Mouse (Mus musculus) MEL (cell line): ENCODE results near the gene Arhgap45. TPM values are rescaled to one million over a fixed set of nuclear protein-coding genes. Genes with fewer than 3 reads are reported as not detected.
A peak's percentile ranks its signal among the peaks of the same experiment; 100 is the strongest.

Experiments used
- DNase-seq: peaks from one replicate; pipeline ENCODE4 v3.0.0; 2011; ENCODE audit warnings: low read depth, low spot score
- H3K27ac ChIP-seq: 2 replicates; pipeline ENCODE4 v1.5.1; 2012; ENCODE audit warnings: low read depth, mild to moderate bottlenecking, control low read depth, low read length, moderate library complexity; ENCODE audit not compliant: control insufficient read depth
- H3K27me3 ChIP-seq, 2 experiments: fragments of 150-350 bp in 1 of 2; sonication (generic) in 1 of 2; 2 replicates each; pipeline ENCODE4 v1.6.1; 2012; ENCODE audit warnings: low read length in 2 of 2, mild to moderate bottlenecking in 2 of 2, improper control_type of control experiment in 1 of 2, moderate library complexity in 1 of 2; ENCODE audit not compliant: insufficient read depth in 2 of 2, control insufficient read depth in 1 of 2
- H3K36me3 ChIP-seq, 2 experiments: 2 replicates each; pipeline ENCODE4 v1.6.1; 2012 to 2014; ENCODE audit warnings: low read length in 2 of 2, improper control_type of control experiment in 1 of 2, inconsistent platforms in 1 of 2, mild to moderate bottlenecking in 1 of 2; ENCODE audit not compliant: insufficient read depth in 2 of 2, control insufficient read depth in 1 of 2
- H3K4me1 ChIP-seq, 2 experiments: fragments of 150-350 bp in 1 of 2; sonication (generic) in 1 of 2; 2 replicates each; pipeline ENCODE4 v1.6.1; 2012; ENCODE audit warnings: low read length in 2 of 2, improper control_type of control experiment in 1 of 2, mild to moderate bottlenecking in 1 of 2; ENCODE audit not compliant: insufficient read depth in 2 of 2, control insufficient read depth in 1 of 2
- H3K4me3 ChIP-seq, 2 experiments: fragments of 150-350 bp in 1 of 2; sonication (generic) in 1 of 2; 2 replicates each; pipeline ENCODE4 v1.5.1; 2012; ENCODE audit warnings: low read depth in 2 of 2, low read length in 2 of 2, mild to moderate bottlenecking in 2 of 2, moderate library complexity in 2 of 2, control low read depth in 1 of 2, improper control_type of control experiment in 1 of 2; ENCODE audit not compliant: control insufficient read depth in 1 of 2, insufficient read depth in 1 of 2
- H3K79me2 ChIP-seq: 2 replicates; pipeline ENCODE4 v1.6.1; 2012; ENCODE audit warnings: mild to moderate bottlenecking, low read length, moderate library complexity; ENCODE audit not compliant: control insufficient read depth, poor library complexity, insufficient read depth
- H3K9ac ChIP-seq: 2 replicates; pipeline ENCODE4 v1.6.1; 2012; ENCODE audit warnings: low read depth, mild to moderate bottlenecking, control low read depth, low read length, moderate library complexity; ENCODE audit not compliant: control insufficient read depth, poor library complexity, severe bottlenecking
- H3K9me3 ChIP-seq: fragments of 150-350 bp; sonication (generic); replicated peaks from 2 replicates; pipeline ENCODE4 v1.6.1; 2012; ENCODE audit warnings: mild to moderate bottlenecking, low read length, improper control_type of control experiment, moderate library complexity; ENCODE audit not compliant: insufficient read depth
- CHD1 ChIP-seq: IDR thresholded peaks from 2 replicates; pipeline ENCODE4 v1.6.1; 2012; ENCODE audit warnings: low read depth, mild to moderate bottlenecking, inconsistent platforms, low read length, improper control_type of control experiment
- E2F4 ChIP-seq: IDR thresholded peaks from 2 replicates; pipeline ENCODE4 v1.6.1; 2011; ENCODE audit warnings: low read depth, low read length, improper control_type of control experiment, borderline replicate concordance
- ELF1 ChIP-seq: IDR thresholded peaks from 2 replicates; pipeline ENCODE4 v1.6.1; 2014; ENCODE audit warnings: low read depth, mild to moderate bottlenecking, inconsistent platforms, low read length, improper control_type of control experiment, moderate library complexity
- ETS1 ChIP-seq: IDR thresholded peaks from 2 replicates; pipeline ENCODE4 v1.6.1; 2012; ENCODE audit warnings: low read depth, mild to moderate bottlenecking, inconsistent platforms, low read length, improper control_type of control experiment, moderate library complexity
- GABPA ChIP-seq: IDR thresholded peaks from 2 replicates; pipeline ENCODE4 v1.6.1; 2012; ENCODE audit warnings: low read depth, mild to moderate bottlenecking, inconsistent platforms, low read length, improper control_type of control experiment, moderate library complexity
- GATA1 ChIP-seq: IDR thresholded peaks from 2 replicates; pipeline ENCODE4 v1.6.1; 2011; ENCODE audit warnings: low read depth, low read length, improper control_type of control experiment
- JUND ChIP-seq: IDR thresholded peaks from 2 replicates; pipeline ENCODE4 v1.6.1; 2011; ENCODE audit warnings: low read depth, mild to moderate bottlenecking, improper control_type of control experiment, low read length
- MAX ChIP-seq: IDR thresholded peaks from 2 replicates; pipeline ENCODE4 v1.6.1; 2011; ENCODE audit warnings: low read length, improper control_type of control experiment
- MXI1 ChIP-seq: IDR thresholded peaks from 2 replicates; pipeline ENCODE4 v1.6.1; 2011; ENCODE audit warnings: mild to moderate bottlenecking, low read depth, low read length, improper control_type of control experiment
- NELFE ChIP-seq: IDR thresholded peaks from 2 replicates; pipeline ENCODE4 v1.6.1; 2011; ENCODE audit warnings: low read depth, low read length, improper control_type of control experiment
- POLR2A ChIP-seq, 2 experiments: IDR thresholded peaks; 2 replicates each; pipeline ENCODE4 v1.6.1; 2011 to 2012; ENCODE audit warnings: low read length in 2 of 2, mild to moderate bottlenecking in 2 of 2, control low read depth in 1 of 2, improper control_type of control experiment in 1 of 2, low read depth in 1 of 2, moderate library complexity in 1 of 2; ENCODE audit not compliant: control insufficient read depth in 1 of 2, insufficient read depth in 1 of 2, poor library complexity in 1 of 2
- POLR2AphosphoS2 ChIP-seq: IDR thresholded peaks from 2 replicates; pipeline ENCODE4 v1.6.1; 2011; ENCODE audit warnings: low read length, improper control_type of control experiment
- POLR2AphosphoS5 ChIP-seq: IDR thresholded peaks from 2 replicates; pipeline ENCODE4 v1.6.1; 2012; ENCODE audit warnings: low read depth, borderline replicate concordance, mild to moderate bottlenecking, inconsistent platforms, low read length, moderate library complexity, mixed read lengths
- SIN3A ChIP-seq: IDR thresholded peaks from 2 replicates; pipeline ENCODE4 v1.6.1; 2012; ENCODE audit warnings: low read length, improper control_type of control experiment, inconsistent platforms
- TAL1 ChIP-seq: IDR thresholded peaks from 2 replicates; pipeline ENCODE4 v1.6.1; 2012; ENCODE audit warnings: mild to moderate bottlenecking, inconsistent platforms, low read length, moderate library complexity, mixed read lengths
- TBP ChIP-seq: IDR thresholded peaks from 2 replicates; pipeline ENCODE4 v1.8.0; 2011; ENCODE audit warnings: low read depth, low read length, improper control_type of control experiment
- TCF12 ChIP-seq: IDR thresholded peaks from 2 replicates; pipeline ENCODE4 v1.6.1; 2014; ENCODE audit warnings: low read depth, mild to moderate bottlenecking, inconsistent platforms, low read length, improper control_type of control experiment, moderate library complexity
- USF1 ChIP-seq: IDR thresholded peaks from 2 replicates; pipeline ENCODE4 v1.6.1; 2014; ENCODE audit warnings: low read depth, mild to moderate bottlenecking, inconsistent platforms, low read length, improper control_type of control experiment, moderate library complexity
- ZC3H11A ChIP-seq: IDR thresholded peaks from 2 replicates; pipeline ENCODE4 v1.6.1; 2012; ENCODE audit warnings: low read depth, mild to moderate bottlenecking, inconsistent platforms, low read length, improper control_type of control experiment
- polyA plus RNA-seq, 2 experiments: library from polyadenylated mRNA; stranded (reverse) in 1 of 2; unstranded in 1 of 2; fragments of >175 nt in 1 of 2; fragments of >200 nt in 1 of 2; gene quantifications; 2 replicates each; pipeline versions ENCODE4 v1.2.1 to v1.2.4; 2012; ENCODE audit warnings: low replicate concordance in 2 of 2, low read depth in 1 of 2; ENCODE audit not compliant: insufficient read length in 2 of 2, insufficient read depth in 1 of 2, missing spikeins in 1 of 2
- total RNA-seq: library from RNA; depleted of rRNA; stranded (reverse); fragments of 300-350 nt; gene quantifications from 2 replicates; pipeline ENCODE4 v1.2.3, GENCODE M21; 2012

Arhgap45 gene
- total and polyA plus RNA-seq, 3 experiments = 26.2 to 53.6 TPM; not detected in 1

GRCm38 (mm10) chr10:80024229-80025043, 8.0 kb downstream of the Arhgap45 start:
- Histone ChIP-seq H3K27me3 (no peaks in the 10 kb centered on the region), H3K9me3 (no peaks in the 10 kb centered on the region), H3K36me3 (peaks cover 2 to 20% of the 10 kb centered on the region in 2 experiments; a peak in 3 of 4 replicates), H3K4me1 (peaks cover 2 to 23% of the 10 kb centered on the region in 2 experiments; a peak in 3 of 4 replicates), H3K4me3 (0 out of 4 replicates have a peak overlapping the region, but pooled peaks of 1 of the 2 experiments have one; percentile 16), H3K27ac (peak overlapping the region; percentile 74), H3K79me2 (no peaks in the 10 kb centered on the region), H3K9ac (peak overlapping the region; percentile 51)
- TF ChIP-seq MXI1 (no peak), SIN3A (peak; percentile 23; the same call in 1 of the 2 replicates), ZC3H11A (no peak), JUND (no peak), TCF12 (no peak), POLR2AphosphoS2 (no peak), POLR2AphosphoS5 (no peak), USF1 (no peak), MAX (no peak), GABPA (no peak), E2F4 (no peak), ELF1 (0 out of 2 replicates have a peak, but pooled peaks have one; percentile 0), POLR2A (IDR thresholded peaks at IDR 0.05; ENCODE audit: control insufficient read depth in 1 of 2, insufficient read depth in 1 of 2, low read depth in 1 of 2, low read length in 2 of 2, poor library complexity in 1 of 2) (0 out of 4 replicates have a peak, but pooled peaks of 1 of the 2 experiments have one; percentile 28), TAL1 (no peak), TBP (0 out of 2 replicates have a peak, but pooled peaks have one; percentile 12)
- peak; percentile 74 for DNase-seq

- H3K79me2 ChIP-seq = no peaks in the 10 kb centered on the region
- H3K27ac ChIP-seq = peak overlapping the region; percentile 74; the same call in 1 of the 2 replicates
- no peak overlapping the region for H3K9ac ChIP-seq
- no peaks in the 10 kb centered on the region for H3K9me3 ChIP-seq
- H3K4me1 ChIP-seq = peaks cover 2 to 23% of the 10 kb centered on the region in 2 experiments; a peak in 3 of 4 replicates
- no peak for DNase-seq
- H3K4me3 ChIP-seq = no peak overlapping the region
- H3K27me3 ChIP-seq = no peaks in the 10 kb centered on the region
- TF ChIP-seq POLR2AphosphoS5 = no peak
- no peak for TF ChIP-seq NELFE
- TF ChIP-seq GATA1 = no peak
- no peak for TF ChIP-seq ETS1
- no peak for TF ChIP-seq CHD1
- TF ChIP-seq SIN3A = no peak
- no peak for TF ChIP-seq POLR2A (IDR thresholded peaks at IDR 0.05; ENCODE audit: control insufficient read depth in 1 of 2, insufficient read depth in 1 of 2, low read depth in 1 of 2, low read length in 2 of 2, poor library complexity in 1 of 2)
- H3K36me3 ChIP-seq = peaks cover 2 to 20% of the 10 kb centered on the region in 2 experiments; a peak in 3 of 4 replicates
Observed at GRCm38 (mm10) chr10:80025044-80025347, 8.5 kb downstream of the Arhgap45 start.
